Mouse (Mus musculus): Measurements from ENCODE around the gene Crybg3. TPM values are rescaled to one million over a fixed set of nuclear protein-coding genes. Genes with fewer than 3 reads are reported as not detected.
A peak's percentile ranks its signal among the peaks of the same experiment; 100 is the strongest.

Crybg3 gene
- polyA plus RNA-seq, 1 experiment: not detected

- H3K27me3 ChIP-seq (ENCODE audit: control insufficient read depth): no peaks in the 10 kb centered on the region
- TF ChIP-seq GATA1 (IDR thresholded peaks at IDR 0.05; ENCODE audit: low read length) (no peak), TAL1 (IDR thresholded peaks at IDR 0.05; ENCODE audit: low read length) (no peak)
- no peaks in the 10 kb centered on the region for H3K9me3 ChIP-seq (ENCODE audit: control insufficient read depth, low read length)
- H3K4me3 ChIP-seq (replicated peaks): no peak overlapping the region
- H3K4me1 ChIP-seq (ENCODE audit: control insufficient read depth): no peaks in the 10 kb centered on the region
- peaks cover 38% of the 10 kb centered on the region for H3K36me3 ChIP-seq (ENCODE audit: control insufficient read depth)
Measured at GRCm38 (mm10) chr16:59493199-59493598, 107.6 kb downstream of the Crybg3 start.

GRCm38 (mm10) chr16:59487975-59488548 lies 112.7 kb downstream of the Crybg3 start:
- no peaks in the 10 kb centered on the region for H3K4me1 ChIP-seq (ENCODE audit: control insufficient read depth)
- no peak overlapping the region for H3K4me3 ChIP-seq (replicated peaks)
- H3K9me3 ChIP-seq (ENCODE audit: control insufficient read depth, low read length): no peaks in the 10 kb centered on the region
- H3K27me3 ChIP-seq (ENCODE audit: control insufficient read depth): no peaks in the 10 kb centered on the region
- TF ChIP-seq GATA1 (IDR thresholded peaks at IDR 0.05; ENCODE audit: low read length): no peak
- TF ChIP-seq TAL1 (IDR thresholded peaks at IDR 0.05; ENCODE audit: low read length): no peak
- H3K36me3 ChIP-seq (ENCODE audit: control insufficient read depth): peaks cover 67% of the 10 kb centered on the region

GRCm38 (mm10) chr16:59487239-59487638 lies 113.5 kb downstream of the Crybg3 start:
- Histone ChIP-seq H3K4me3 (replicated peaks) (no peak overlapping the region), H3K9me3 (ENCODE audit: control insufficient read depth, low read length) (no peaks in the 10 kb centered on the region), H3K36me3 (ENCODE audit: control insufficient read depth) (peaks cover 72% of the 10 kb centered on the region), H3K4me1 (ENCODE audit: control insufficient read depth) (no peaks in the 10 kb centered on the region), H3K27me3 (ENCODE audit: control insufficient read depth) (no peaks in the 10 kb centered on the region)
- no peak for TF ChIP-seq GATA1 (IDR thresholded peaks at IDR 0.05; ENCODE audit: low read length)
- no peak for TF ChIP-seq TAL1 (IDR thresholded peaks at IDR 0.05; ENCODE audit: low read length)

- TF ChIP-seq TAL1 (IDR thresholded peaks at IDR 0.05; ENCODE audit: low read length) (no peak), GATA1 (IDR thresholded peaks at IDR 0.05; ENCODE audit: low read length) (no peak)
- Histone ChIP-seq H3K27me3 (ENCODE audit: control insufficient read depth) (no peaks in the 10 kb centered on the region), H3K4me1 (ENCODE audit: control insufficient read depth) (peaks cover 4% of the 10 kb centered on the region), H3K4me3 (replicated peaks) (no peak overlapping the region), H3K9me3 (ENCODE audit: control insufficient read depth, low read length) (no peaks in the 10 kb centered on the region), H3K36me3 (ENCODE audit: control insufficient read depth) (peaks cover 56% of the 10 kb centered on the region)
Measured at GRCm38 (mm10) chr16:59477955-59478354, 122.8 kb downstream of the Crybg3 start.

GRCm38 (mm10) chr16:59474788-59475187 lies 126.0 kb downstream of the Crybg3 start:
- H3K9me3 ChIP-seq (ENCODE audit: control insufficient read depth, low read length): no peaks in the 10 kb centered on the region
- peaks cover 15% of the 10 kb centered on the region for H3K4me1 ChIP-seq (ENCODE audit: control insufficient read depth)
- H3K27me3 ChIP-seq (ENCODE audit: control insufficient read depth): no peaks in the 10 kb centered on the region
- no peak for TF ChIP-seq TAL1 (IDR thresholded peaks at IDR 0.05; ENCODE audit: low read length)
- no peak for TF ChIP-seq GATA1 (IDR thresholded peaks at IDR 0.05; ENCODE audit: low read length)
- H3K4me3 ChIP-seq (replicated peaks): no peak overlapping the region
- H3K36me3 ChIP-seq (ENCODE audit: control insufficient read depth): peaks cover 33% of the 10 kb centered on the region

- Histone ChIP-seq H3K4me1 (ENCODE audit: control insufficient read depth) (peaks cover 15% of the 10 kb centered on the region), H3K4me3 (replicated peaks) (peak overlapping the region; percentile 92)
- TF ChIP-seq TAL1 (IDR thresholded peaks at IDR 0.05; ENCODE audit: low read length): no peak
- no peak for TF ChIP-seq GATA1 (IDR thresholded peaks at IDR 0.05; ENCODE audit: low read length)
Measured at GRCm38 (mm10) chr16:59472546-59472945, 128.2 kb downstream of the Crybg3 start.

GRCm38 (mm10) chr16:59471637-59472278 lies 129.0 kb downstream of the Crybg3 start, which contains the start of gene Riox2:
Gene Riox2, plus strand, starts transcription at chr16:59471775.
- Histone ChIP-seq H3K9me3 (ENCODE audit: control insufficient read depth, low read length) (no peaks in the 10 kb centered on the region), H3K4me1 (ENCODE audit: control insufficient read depth) (peaks cover 15% of the 10 kb centered on the region), H3K27me3 (ENCODE audit: control insufficient read depth) (no peaks in the 10 kb centered on the region), H3K4me3 (replicated peaks) (peak within 1 kb of the TSS; percentile 92), H3K36me3 (ENCODE audit: control insufficient read depth) (peaks cover 16% of the 10 kb centered on the region)
- TF ChIP-seq GATA1 (IDR thresholded peaks at IDR 0.05; ENCODE audit: low read length) (no peak), TAL1 (IDR thresholded peaks at IDR 0.05; ENCODE audit: low read length) (no peak)

More at GRCm38 (mm10) chr16:59472546-59472945, 128.2 kb downstream of the Crybg3 start:
- Histone ChIP-seq H3K27me3 (ENCODE audit: control insufficient read depth) (no peaks in the 10 kb centered on the region), H3K9me3 (ENCODE audit: control insufficient read depth, low read length) (no peaks in the 10 kb centered on the region), H3K36me3 (ENCODE audit: control insufficient read depth) (peaks cover 17% of the 10 kb centered on the region)

- H3K4me1 ChIP-seq (ENCODE audit: control insufficient read depth): peaks cover 15% of the 10 kb centered on the region
- peaks cover under 1% of the 10 kb centered on the region; the same call in 1 of the 2 replicates for H3K36me3 ChIP-seq (ENCODE audit: control insufficient read depth)
- no peak overlapping the region for H3K4me3 ChIP-seq (replicated peaks)
- no peaks in the 10 kb centered on the region for H3K9me3 ChIP-seq (ENCODE audit: control insufficient read depth, low read length)
- TF ChIP-seq TAL1 (IDR thresholded peaks at IDR 0.05; ENCODE audit: low read length) (no peak), GATA1 (IDR thresholded peaks at IDR 0.05; ENCODE audit: low read length) (no peak)
- H3K27me3 ChIP-seq (ENCODE audit: control insufficient read depth): no peaks in the 10 kb centered on the region
Measured at GRCm38 (mm10) chr16:59469846-59470245, 130.9 kb downstream of the Crybg3 start.

GRCm38 (mm10) chr16:59463973-59464372 lies 136.8 kb downstream of the Crybg3 start:
- TF ChIP-seq GATA1 (IDR thresholded peaks at IDR 0.05; ENCODE audit: low read length): no peak
- TF ChIP-seq TAL1 (IDR thresholded peaks at IDR 0.05; ENCODE audit: low read length): no peak

More at GRCm38 (mm10) chr16:59463973-59464372, 136.8 kb downstream of the Crybg3 start:
- H3K4me3 ChIP-seq (replicated peaks): no peak overlapping the region
- no peaks in the 10 kb centered on the region for H3K4me1 ChIP-seq (ENCODE audit: control insufficient read depth)
- H3K27me3 ChIP-seq (ENCODE audit: control insufficient read depth): no peaks in the 10 kb centered on the region
- H3K36me3 ChIP-seq (ENCODE audit: control insufficient read depth): no peaks in the 10 kb centered on the region
- no peaks in the 10 kb centered on the region for H3K9me3 ChIP-seq (ENCODE audit: control insufficient read depth, low read length)

Measured in erythroblast, embryonic 14.5 days (primary cell).